Mouse (Mus musculus) CD4-positive, CD25-positive, alpha-beta regulatory T cell, adult 4 months (primary cell): ENCODE data around the gene Tmem131l. TPM values are rescaled to one million over a fixed set of nuclear protein-coding genes. Genes with fewer than 3 reads are reported as not detected.

Experiments
- ATAC-seq: one replicate; pipeline ENCODE4 v1.8.0; 2017
- polyA plus RNA-seq, 2 experiments: library from polyadenylated mRNA; unstranded; fragments of 100-300 nt; shearing (Covaris generic); gene quantifications; one replicate each; pipeline ENCODE4 v1.2.1; 2017

The Tmem131l gene
- polyA plus RNA-seq, 2 experiments from 2014 or later, result 41.2 to 45.2 TPM

DNA sequence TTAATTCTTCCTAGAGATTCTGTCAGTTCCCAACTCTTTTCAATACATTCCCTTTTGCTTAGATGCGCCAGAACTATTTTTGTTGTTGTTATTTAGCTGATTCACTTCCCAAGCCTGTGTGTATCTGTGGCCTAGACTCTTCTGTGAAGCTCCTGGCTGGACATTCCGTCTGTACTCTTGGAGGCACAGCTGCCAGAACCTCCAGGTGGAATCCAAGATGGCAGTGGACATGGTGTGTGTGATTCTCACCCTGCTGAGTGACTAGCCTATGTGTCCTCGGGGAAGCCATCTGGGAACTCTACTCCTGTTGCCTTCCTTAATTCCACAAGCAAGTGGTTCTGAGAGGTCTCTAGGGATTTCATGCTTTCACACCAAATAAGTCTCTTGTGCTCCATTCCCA is 63.8 kb downstream of the Tmem131l start:
- ATAC-seq, result no peak

DNA sequence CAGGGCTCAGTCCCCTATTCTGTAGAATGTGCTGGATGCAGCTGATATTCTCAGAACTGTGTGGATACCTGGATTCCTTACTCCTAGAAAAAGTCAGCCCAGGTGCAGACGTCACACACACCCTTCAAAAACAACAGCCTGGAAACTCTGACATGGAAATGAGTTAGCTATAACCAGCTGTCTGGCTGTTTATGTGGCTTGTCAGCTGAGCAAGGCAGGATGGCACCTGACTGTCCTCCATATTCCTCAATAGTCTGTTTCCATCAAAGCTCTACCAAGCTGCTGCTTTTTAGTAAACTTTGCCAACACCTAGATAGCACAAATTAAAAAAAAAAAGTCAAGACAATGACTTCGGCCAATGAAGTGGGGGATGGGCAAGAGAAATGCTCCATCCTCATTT is 66.6 kb downstream of the Tmem131l start:
- no peak for ATAC-seq

DNA sequence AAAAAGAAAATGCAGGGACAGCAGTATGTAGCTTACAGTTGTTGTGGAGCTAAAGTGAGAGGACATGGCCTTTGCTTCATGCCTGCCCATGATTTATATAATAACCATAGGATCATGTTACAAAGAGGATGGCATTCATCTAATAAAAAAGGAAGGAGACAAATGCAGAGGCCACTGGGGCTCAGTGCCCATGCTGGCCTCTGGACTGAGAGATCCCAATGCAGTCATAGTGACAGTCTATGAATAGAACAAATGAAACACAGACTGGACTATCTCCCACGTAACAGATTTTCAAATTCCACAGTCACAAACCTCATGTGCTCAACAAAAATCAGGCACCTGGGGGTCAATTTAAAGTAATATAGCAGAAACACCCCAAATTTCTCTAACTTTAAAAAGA is 69.3 kb downstream of the Tmem131l start:
- no peak for ATAC-seq

DNA sequence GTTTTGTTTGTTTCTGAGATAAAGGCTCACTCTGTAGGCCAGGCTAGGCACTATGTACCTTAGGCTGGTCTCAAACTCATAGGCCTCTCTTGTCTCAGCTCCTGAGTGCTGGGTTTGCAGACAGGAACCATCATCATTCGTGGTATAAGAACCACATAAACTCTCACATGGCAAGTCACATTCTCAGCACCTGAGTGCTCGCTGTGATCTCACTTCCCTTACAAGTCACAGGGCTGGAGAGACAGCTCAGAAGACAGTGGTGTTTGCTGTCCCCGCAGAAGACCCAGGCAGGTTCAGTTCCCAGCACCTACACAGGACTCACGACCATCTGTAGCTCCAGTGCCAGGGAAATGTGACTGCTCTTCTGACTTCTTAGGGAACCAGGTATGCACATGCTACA is 70.9 kb downstream of the Tmem131l start:
- ATAC-seq, result no peak

DNA sequence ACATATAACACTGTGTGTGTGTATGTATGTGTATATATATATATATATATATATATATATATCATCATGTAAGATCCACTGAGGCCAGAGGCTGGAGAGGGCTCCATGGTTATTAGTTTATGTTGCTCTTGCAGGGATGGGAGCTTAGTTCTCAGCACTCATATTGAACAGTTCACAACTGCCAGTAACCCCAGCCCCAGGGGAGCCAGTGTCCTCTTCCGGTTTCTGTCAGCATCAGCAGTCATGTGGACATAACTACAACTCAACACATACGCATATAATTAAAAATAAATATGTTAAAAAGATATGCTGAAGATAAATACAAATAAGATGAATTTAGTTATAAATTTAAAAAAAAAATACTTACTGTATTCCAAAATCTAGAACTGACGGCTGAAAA is 72.2 kb downstream of the Tmem131l start:
- no peak for ATAC-seq

DNA sequence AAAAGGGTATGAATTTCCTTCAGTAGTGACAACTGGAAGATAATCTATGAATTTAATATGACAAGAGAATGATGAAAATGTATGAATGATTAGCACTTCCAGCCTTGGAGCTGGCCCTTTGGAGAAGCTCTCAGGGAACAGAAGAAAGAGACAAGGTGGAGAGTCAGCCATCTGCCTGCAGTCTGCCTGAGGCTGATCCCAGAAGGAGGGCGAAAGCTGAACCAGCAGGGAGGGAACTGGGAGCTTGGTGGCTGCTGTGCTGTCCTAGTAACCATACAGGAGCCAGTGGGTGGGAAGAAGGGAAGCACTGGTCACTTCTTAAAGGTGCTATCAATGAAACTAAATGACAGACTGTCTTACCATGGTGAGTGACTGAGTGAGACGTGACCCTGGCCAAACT is 74.6 kb downstream of the Tmem131l start:
- ATAC-seq, result no peak

DNA sequence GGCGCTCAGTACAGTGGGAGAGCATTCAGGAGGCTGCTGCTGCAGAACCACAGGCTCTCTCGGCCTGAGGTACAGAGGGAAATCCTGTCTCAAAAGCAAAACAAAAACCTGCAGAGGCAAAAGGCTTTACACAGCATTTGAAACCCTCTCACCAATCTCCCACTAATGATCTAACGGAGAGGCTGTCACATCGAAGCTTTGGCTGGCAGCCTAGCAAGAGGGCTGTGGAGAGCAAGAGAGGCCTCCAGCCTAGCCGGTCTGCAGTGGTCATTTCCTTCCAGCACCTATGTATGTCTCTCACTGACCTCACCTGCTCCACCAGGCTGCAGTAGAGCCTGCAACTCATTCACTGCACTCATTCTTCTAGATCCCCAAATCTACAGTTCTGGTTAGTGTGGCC is 76.3 kb downstream of the Tmem131l start:
- no peak for ATAC-seq

DNA sequence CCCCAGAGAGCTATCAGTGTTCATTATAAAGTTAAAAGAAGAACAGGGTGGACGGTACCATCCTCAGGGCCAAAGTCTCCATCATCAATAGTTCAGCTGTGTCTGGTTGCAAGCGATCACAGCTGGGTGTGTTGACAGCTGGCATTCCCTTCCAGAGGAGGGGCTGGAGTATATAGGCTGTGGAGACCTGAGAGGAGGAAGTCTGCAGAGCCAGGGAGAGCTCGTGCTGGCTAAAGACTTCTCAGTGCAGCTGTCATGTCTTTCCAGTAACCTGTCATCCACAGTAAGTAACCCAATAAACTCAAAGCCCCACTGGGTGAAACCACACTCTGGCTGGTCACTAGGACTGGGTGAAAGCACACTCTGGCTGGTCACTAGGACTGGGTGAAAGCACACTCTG is 77.4 kb downstream of the Tmem131l start:
- ATAC-seq, result no peak

DNA sequence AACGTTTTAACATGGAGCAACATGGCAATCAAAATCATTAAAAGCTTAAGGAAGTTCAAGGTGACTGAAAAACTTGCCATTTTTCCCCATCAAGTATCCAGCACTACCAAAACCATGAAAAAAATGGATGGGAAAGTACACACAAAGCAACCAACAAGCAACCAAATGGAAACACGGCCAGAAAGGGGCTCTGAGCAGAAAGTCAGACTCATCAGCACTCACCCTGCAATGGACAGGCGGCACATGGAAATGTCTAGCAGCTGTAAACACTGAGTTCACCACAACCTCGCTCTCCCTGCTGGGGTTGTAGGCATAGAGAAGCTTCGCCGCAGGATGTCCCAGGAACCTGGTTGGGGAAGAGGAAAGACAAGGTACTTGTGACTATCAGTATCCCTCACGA is 77.9 kb downstream of the Tmem131l start:
- ATAC-seq, result no peak

DNA sequence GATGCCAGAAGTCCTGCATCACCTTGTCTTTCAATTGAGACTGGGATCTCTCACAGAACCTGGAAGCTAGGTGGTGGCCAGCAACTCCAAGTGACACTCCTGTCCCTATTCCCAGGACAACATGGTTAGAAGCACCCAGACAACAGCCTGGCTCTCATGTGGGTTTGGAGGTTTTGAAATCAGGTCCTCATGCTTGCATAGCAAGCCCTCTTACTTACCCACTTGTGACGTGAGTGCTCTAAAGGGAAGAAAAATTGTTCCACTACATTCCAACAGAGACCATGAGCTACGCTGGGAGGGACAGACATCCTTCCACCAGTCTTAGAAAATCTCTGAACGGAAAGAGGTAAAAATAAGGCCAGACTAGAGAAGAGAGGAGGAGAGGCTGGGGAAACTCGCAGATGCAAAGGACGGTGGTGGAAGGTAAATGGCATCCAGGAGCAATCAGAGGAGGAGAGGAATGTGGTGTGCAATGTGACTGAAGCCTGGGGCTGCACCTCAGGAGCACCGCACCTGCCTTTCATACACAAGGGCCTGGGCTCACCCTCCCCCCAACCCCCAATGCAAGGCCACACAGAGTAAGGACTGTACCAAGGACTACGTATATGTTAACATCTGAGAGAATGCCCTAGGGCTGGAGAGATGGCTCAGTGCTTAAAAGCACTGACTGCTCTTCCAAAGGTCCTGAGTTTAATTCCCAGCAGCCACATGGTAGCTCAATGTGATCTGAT is 80.9 kb downstream of the Tmem131l start:
- no peak for ATAC-seq

DNA sequence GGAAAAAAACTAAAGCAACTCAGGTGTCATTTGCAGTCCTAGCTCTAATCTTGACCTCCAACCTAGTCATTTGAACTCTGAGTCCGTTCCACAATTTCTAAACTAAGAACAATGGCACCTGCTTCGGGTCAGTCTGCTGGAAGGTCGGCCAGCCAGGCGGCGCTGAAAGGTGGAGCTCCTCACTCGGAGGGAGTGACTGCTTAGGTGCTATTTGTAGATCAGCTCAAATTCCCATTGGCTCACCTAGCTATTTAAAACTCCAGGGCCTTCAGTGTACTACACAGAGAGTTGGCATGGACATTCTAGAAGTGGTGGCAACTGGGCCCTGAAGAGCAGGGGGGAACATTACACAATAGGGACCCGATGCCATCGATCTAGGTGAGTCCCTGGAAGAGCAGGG is 86.1 kb downstream of the Tmem131l start:
- ATAC-seq, result no peak

DNA sequence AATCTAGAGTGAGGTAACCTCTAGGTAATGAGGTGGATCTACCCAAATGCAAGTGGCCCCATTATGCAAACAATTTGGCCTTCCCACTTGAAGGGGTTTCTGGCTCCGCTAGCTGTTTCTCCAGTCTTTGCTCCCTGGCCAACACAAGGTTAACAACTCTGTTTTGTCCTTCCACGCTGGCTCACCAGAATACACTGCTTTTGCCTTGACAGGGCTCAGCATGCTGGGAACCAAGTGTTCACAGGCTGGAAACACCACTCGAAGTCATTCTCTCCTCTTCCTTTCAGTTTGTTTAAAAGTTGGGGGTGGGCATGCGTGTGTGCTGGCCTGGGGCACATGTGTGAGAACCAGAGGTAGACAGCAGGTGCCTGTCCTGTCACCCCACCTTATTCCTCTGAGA is 91.2 kb downstream of the Tmem131l start:
- ATAC-seq, result no peak

DNA sequence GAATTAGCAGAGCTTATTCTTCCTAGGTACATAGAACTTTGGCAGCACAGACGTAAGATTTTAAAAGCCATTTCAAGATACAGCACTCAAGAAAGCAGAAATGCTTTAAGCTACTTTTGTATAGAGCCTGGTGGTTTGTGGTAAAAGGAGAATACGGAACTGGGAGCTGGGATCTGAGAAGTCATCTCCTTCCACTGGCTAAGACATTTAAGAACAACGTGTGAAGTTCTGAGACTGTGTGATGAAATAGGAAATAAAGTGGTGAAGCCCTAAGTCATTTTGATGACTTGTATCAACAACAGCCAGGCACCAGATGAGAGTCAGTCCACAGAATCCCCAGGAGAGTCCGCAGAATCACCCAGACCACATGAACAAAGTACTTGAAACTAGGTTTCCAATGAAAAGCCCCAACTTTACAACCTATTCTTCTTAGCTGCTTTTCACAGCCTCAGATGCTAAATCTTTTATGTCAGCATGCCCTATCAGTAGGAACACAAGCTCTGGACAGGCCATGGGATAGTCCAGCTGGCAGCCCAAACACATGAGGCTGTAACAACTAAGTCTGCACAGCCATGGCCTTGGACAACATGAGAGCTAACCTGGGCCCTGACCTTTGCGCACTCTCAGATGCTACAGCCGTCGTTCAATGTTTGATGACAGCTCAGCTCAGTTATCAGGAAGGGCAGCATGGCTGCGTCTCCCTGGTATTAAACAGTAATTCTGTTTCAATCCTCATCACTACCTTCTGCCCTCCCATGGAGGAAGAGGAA is 92.3 kb downstream of the Tmem131l start:
- no peak for ATAC-seq

DNA sequence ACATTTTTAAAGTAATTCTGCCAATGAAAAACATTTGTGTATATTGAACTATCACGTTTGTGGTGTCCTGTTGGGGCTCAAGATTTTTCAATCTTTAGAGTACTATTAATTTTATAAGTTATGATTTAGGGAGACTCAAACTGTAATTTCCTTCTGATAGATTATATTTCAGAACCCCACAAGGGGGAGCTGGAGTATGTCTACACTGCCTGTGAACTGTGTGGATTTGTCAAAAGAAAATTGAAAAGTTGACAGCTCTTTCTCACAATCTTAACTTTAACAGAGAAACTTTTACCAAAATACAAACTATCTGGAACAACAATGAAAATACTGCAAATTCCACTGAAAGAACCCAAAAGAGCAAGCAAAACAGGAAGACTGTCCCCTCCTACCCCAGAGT is 93.1 kb downstream of the Tmem131l start:
- peak; percentile 60 for ATAC-seq

DNA sequence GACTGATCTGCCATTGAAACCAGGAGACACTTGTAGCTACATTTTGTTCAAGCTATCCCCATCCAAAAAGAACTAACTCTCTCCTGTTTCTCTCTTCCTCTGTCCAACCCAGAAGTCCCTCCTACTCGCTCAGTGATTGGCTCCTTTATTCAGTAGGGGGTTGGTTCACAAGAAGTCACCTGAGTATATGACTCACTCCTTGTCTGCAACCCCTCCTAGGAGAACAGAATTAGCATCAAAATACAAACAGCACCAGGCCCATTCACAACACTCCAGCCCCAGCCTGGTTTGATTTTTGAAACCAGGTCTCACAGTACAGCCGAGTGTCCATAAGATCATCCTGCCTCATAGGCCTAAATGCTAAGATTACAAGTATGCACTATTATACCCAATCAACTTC is 96.3 kb downstream of the Tmem131l start:
- ATAC-seq, result no peak

DNA sequence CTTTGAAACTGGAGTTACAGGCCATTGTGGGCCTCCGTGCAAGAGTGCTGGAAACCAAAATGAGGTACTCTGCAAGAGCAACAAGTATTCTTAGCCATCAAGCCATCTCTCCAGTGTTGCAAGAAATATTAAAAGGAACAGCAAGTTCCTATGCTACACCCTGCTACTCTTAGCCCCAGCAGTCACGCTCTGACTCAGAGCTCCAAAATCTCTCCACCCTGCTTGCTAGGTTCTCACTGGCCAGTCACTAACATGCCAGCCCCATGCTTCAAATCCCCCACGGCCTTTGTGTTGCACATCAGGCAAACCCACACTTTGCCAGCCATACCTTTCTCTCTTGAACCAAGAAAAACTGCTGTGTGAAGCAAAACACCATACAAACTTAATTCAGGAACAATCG is 96.8 kb downstream of the Tmem131l start:
- ATAC-seq, result no peak

DNA sequence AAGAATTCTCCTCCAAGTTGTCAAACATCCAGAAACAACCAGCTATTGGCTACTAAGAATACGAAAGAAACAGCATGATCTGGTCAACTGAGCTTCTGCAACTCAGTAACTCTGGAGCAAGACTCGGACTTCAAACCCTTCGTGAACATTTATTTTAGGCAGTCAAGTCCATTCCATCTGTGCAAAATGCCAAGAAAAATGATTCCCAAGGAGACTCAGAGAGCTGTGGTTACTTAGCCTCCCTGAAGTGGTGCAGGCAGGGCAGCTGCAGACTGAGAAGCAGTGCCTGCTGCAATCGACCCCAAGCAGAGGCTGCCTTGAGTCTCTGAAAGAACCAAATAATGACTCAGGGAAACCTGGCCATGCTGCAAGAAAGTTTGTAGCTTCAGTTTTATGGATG is 98.1 kb downstream of the Tmem131l start:
- no peak for ATAC-seq

DNA sequence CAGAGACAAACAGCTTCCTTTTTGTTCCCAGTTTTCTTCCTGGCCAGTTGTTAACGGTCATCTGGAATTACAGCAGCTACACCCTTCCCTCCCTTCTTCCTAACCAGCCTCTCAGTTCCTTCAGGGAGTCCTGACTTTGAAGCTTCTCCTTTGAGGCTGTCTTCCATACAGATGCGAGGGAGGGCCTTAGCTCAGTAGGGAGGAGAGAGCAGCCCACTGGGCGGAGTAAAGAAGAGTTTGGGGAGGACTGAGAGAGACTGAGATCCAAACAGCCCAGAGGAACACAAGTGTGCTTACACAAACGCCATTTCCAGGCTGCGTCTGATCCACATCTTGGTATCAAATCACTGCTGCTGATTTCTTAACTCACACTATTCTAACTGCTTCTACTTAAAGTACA is 101.1 kb downstream of the Tmem131l start:
- no peak for ATAC-seq

DNA sequence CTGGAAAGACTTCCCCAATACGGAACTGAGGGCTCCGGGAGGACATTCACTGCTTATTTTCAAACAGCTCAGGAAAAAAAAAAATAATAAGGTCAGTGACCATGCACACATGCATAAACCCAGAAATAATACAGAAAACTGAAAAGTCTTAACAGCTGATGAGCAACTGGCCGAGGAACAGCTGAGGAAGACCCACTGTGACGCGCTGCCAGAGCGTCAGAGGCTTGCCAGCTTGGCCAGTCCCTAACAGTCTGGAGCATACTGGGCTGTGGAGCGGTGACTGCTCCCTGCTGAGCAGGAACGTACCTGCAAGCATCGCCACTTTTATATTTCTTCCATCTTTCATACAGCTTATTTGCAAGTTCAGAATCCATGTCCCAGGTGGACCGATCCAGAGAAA is 105.5 kb downstream of the Tmem131l start:
- no peak for ATAC-seq

DNA sequence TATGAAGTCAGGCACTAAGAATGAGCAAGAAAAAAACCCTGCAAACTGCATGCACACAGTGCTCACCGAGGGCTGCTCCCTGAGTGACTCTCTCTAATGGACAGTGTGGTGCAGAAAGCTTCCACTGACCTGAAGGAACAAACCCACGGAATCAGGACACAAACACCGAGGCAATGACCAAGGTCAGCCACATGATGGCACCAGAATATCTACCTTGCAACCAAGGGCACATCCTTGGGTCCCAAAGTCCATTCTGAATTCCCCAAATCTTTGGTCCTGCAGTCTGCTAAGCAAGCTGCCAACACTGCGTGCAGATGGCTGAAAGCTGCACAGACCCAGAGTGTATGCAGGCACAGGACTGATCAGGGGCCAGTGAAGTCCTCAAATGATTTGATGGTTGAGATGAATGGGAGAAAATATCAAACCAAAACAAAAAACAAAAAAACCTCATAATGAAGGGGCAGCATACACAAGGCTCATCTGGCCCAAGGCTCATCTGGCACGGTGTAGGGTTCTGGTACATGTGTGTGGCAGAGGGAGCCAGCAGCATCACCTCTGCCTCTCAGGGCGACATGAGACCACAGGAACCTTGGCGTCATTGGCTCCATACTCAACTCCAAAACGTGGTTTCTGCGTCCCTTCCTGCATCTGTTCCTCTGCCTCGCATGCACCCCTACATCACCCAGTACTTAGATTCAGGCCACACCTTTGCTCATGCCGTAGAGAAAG is 124.0 kb downstream of the Tmem131l start:
- no peak for ATAC-seq

DNA sequence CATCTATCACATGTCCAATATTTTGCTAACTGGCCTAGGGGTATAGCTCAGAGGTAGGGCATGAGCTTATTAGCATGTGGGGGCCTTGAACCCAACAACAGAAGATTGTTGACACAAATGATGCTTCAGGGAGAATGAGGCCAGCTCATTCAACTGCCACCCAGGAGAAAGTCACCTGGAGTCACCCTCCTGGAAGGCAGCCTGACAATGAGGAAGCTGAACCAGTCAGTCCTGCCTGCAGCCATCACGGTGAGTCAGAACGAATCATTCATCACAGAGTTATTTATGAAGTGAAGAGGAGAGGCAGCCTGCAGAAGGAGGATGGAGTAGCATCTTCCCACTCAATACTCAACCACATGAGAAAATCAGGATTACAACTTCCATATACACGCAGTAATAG is 124.9 kb downstream of the Tmem131l start:
- no peak for ATAC-seq

DNA sequence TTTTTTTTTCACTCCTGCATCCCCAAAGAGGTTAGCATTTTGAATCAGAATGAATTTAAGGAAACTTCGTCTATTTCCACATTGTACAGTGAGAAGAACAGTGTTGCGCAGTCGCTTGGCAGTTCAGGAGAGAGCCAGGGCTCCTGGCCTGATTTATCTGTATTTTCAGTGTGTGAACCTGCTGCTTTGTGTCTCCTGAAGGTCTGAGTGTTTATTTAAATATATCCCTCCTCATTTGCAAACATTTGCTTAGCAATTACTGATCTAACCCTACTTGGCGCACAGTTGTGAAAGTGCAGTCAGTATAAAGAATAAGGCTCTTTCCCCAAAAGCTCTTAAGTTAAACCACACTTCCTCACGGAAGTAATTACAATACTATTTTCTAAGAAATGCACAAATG is 129.3 kb downstream of the Tmem131l start:
- ATAC-seq, result no peak

DNA sequence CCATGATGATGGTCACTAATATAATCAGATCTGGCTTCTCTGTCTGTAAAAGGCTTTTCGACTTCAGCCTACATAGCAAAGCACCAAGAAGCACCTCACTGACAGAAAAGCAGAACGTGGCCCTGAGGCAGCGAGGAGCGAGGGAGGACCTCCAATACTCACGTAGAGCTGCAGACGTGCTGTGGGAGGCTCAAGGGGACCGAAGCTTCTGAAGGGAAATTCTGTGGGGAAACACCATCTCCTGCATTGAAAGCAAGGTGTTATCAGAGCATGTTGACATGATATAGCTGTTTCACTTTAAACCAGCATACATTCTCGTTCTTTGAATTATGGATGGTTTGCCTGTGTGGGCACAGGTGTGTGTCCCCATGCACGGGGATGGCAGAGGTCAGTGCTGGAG is 133.8 kb downstream of the Tmem131l start:
- peak; percentile 68 for ATAC-seq

DNA sequence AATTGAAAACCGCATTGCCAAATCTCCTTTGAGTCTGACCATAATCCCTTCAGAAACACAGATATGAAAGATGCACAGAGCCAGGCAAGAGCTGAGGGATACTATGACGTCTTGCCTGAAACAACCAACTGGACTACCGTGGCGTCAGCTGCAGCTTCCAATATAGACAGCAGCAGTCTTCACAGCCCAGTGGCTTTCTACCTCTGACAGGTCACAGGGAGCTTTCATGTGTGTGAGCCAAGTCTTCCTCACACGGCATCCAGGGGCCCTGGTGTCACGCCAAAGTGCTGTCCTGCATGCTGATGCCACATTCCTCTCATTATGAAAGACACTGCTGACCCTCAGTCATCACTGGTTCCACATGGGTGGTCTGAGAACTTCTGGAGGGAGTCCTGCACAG is 134.8 kb downstream of the Tmem131l start:
- ATAC-seq, result no peak
